Mouse (Mus musculus) left cerebral cortex, postnatal 14 days (tissue): ENCODE data around the gene Rnase11. TPM values are rescaled to one million over a fixed set of nuclear protein-coding genes. Genes with fewer than 3 reads are reported as not detected.
A peak's percentile ranks its signal among the peaks of the same experiment; 100 is the strongest.

ENCODE experiments used
- DNase-seq, 2 experiments: peaks; one replicate each; pipeline ENCODE4 v3.0.0; 2021 to 2022; ENCODE audit warnings: low spot score in 2 of 2, mixed read lengths in 1 of 2
- intact Hi-C: fragments of 180-260 bp; cut with DNase I; formaldehyde crosslinking; loops from one replicate; pipeline ENCODE4 v1.15.1; 2025
- total RNA-seq, 2 experiments: library from RNA; stranded (reverse); gene quantifications; 2 replicates each; pipeline ENCODE4 v1.2.3; 2021

Gene Rnase11
- total RNA-seq, 2 experiments from 2014 or later = not detected

GRCm38 (mm10) chr14:51083805-51084204 is 33.8 kb upstream of the Rnase11 start:
- no peak for DNase-seq
- intact Hi-C loops = no loop called here

GRCm38 (mm10) chr14:51082599-51083581 is 32.9 kb upstream of the Rnase11 start:
- peak in 1 of 2 experiments; percentile 71 for DNase-seq
- intact Hi-C loops = no loop called here

- no peak for DNase-seq
- intact Hi-C loops = no loop called here
These were observed 31.1 kb upstream of the Rnase11 start for GRCm38 (mm10) chr14:51081035-51081434.

- intact Hi-C loops = no loop called here
- DNase-seq = no peak
These were observed 29.2 kb upstream of the Rnase11 start for GRCm38 (mm10) chr14:51079180-51079579.

GRCm38 (mm10) chr14:51074335-51074734 is 24.4 kb upstream of the Rnase11 start, which contains the start of gene Olfr750:
Gene Olfr750 (minus strand): TSS chr14:51074435.
- intact Hi-C loops = no loop called here
- DNase-seq = no peak

- DNase-seq = no peak
- intact Hi-C loops = no loop called here
These were observed 19.7 kb upstream of the Rnase11 start for GRCm38 (mm10) chr14:51069617-51070016.

- intact Hi-C loops = no loop called here
- DNase-seq = no peak
These were observed 19.0 kb upstream of the Rnase11 start for GRCm38 (mm10) chr14:51068956-51069355.

- no peak for DNase-seq
- intact Hi-C loops = no loop called here
These were observed 10.8 kb upstream of the Rnase11 start for GRCm38 (mm10) chr14:51060761-51061160.

GRCm38 (mm10) chr14:51057401-51057831 is 7.5 kb upstream of the Rnase11 start, which contains the start of gene Rnase12:
Gene Rnase12 (minus strand): TSS chr14:51057661.
- intact Hi-C loops = no loop called here
- no peak for DNase-seq

GRCm38 (mm10) chr14:51054243-51055237 is 4.6 kb upstream of the Rnase11 start:
- DNase-seq = no peak
- intact Hi-C loops = no loop called here

GRCm38 (mm10) chr14:51053176-51053575 is 3.2 kb upstream of the Rnase11 start:
- intact Hi-C loops = no loop called here

GRCm38 (mm10) chr14:51051941-51052340 is 2.0 kb upstream of the Rnase11 start:
- no peak for DNase-seq
- intact Hi-C loops = no loop called here

More at GRCm38 (mm10) chr14:51053176-51053575, 3.2 kb upstream of the Rnase11 start:
- no peak for DNase-seq

- intact Hi-C loops = no loop called here
- DNase-seq = no peak
These were observed 2.1 kb downstream of the Rnase11 start for GRCm38 (mm10) chr14:51047846-51048245.

- intact Hi-C loops = no loop called here
- DNase-seq = no peak
These were observed 8.2 kb downstream of the Rnase11 start, which contains the start of gene Rnase9 for GRCm38 (mm10) chr14:51041769-51042168. Gene Rnase9 (minus strand): TSS chr14:51041869.

- intact Hi-C loops = no loop called here
- DNase-seq = no peak
These were observed 13.7 kb downstream of the Rnase11 start for GRCm38 (mm10) chr14:51036214-51036613.

- intact Hi-C loops = no loop called here
- no peak for DNase-seq
These were observed 14.8 kb downstream of the Rnase11 start for GRCm38 (mm10) chr14:51035206-51035605.

- intact Hi-C loops = loop anchor here (5.0 to 10.0 kb wide), 2 partner anchors 70 to 223 kb away; partner anchors contain the start of genes Ccnb1ip1 and Parp2
- DNase-seq = no peak
These were observed 22.4 kb downstream of the Rnase11 start for GRCm38 (mm10) chr14:51027387-51028155.

- DNase-seq = peak; percentile 75 to 79
- intact Hi-C loops = loop anchor here (1.0 to 10.0 kb wide), 3 partner anchors 37 to 222 kb away; partner anchors contain the start of genes Ccnb1ip1 and Parp2
These were observed 23.4 kb downstream of the Rnase11 start for GRCm38 (mm10) chr14:51026391-51027133.
